Mouse (Mus musculus) embryo, embryonic 10.5 days (tissue): ENCODE results near the gene Khnyn.

Source experiments
- DNase-seq: peaks from one replicate; pipeline ENCODE4 v3.0.0-alpha.2; 2015; ENCODE audit warnings: low spot score

The Khnyn gene

GRCm38 (mm10) chr14:55918240-55919082, 33.7 kb downstream of the Khnyn start:
- peak; percentile 97 for DNase-seq

- peak; percentile 43 for DNase-seq
These were observed 37.9 kb downstream of the Khnyn start for GRCm38 (mm10) chr14:55922475-55923232.

- DNase-seq = no peak
These were observed 42.1 kb downstream of the Khnyn start for GRCm38 (mm10) chr14:55926847-55927246.

GRCm38 (mm10) chr14:55929263-55929997, 44.7 kb downstream of the Khnyn start:
- DNase-seq = peak; percentile 34

GRCm38 (mm10) chr14:55933586-55933985, 48.8 kb downstream of the Khnyn start:
- peak; percentile 21 for DNase-seq

- peak; percentile 55 for DNase-seq
These were observed 55.5 kb downstream of the Khnyn start for GRCm38 (mm10) chr14:55940070-55940800.

GRCm38 (mm10) chr14:55943601-55944000, 58.9 kb downstream of the Khnyn start:
- DNase-seq = no peak

- DNase-seq = no peak
These were observed 59.8 kb downstream of the Khnyn start, which contains the start of gene Cma1 for GRCm38 (mm10) chr14:55944575-55944974. Gene Cma1 (minus strand): TSS chr14:55944675.

GRCm38 (mm10) chr14:55946269-55946969, 61.7 kb downstream of the Khnyn start:
- no peak for DNase-seq
